Mouse (Mus musculus) CD4-positive, CD25-positive, alpha-beta regulatory T cell, adult 9 weeks (primary cell): ENCODE data around the gene Plgrkt. TPM values are rescaled to one million over a fixed set of nuclear protein-coding genes. Genes with fewer than 3 reads are reported as not detected.

Experiments
- polyA plus RNA-seq: library from polyadenylated mRNA; unstranded; fragments of 100-300 nt; shearing (Covaris generic); gene quantifications from one replicate; pipeline ENCODE4 v1.2.1, GENCODE M21; 2017

The Plgrkt gene
- 301 TPM for polyA plus RNA-seq

DNA sequence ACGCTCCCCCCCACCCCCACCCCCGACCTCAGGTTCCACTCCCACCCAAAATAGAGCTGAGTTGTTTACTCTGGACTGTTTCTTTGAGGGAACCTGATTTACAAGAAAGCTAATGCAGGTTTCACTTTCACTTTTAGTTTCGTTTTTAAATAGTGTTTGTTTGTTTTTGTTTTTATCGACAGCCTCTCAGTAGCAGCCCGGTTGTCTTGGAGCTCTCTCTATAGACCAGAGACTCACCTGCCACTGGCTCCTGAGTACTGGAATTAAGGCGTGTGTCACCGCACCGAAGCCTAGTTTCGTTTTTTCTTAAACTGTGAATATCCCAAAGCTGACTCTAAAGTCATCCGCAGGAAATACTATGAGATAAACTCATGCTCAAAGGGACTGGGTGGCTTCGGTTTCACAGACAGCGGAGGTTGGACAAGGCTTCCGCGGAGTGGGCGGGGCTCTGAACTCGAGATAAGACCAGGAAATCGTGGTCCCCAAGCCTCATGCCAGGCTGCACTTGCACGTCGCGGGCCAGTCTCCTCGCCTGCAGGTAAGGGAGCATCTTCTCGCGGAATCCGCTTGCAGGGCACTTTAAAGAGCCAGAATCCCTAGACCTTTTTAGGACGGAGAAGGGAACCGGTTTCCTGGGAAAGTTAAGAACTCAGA, at the start of gene Plgrkt, which contains the start of gene Cd274:
Gene Plgrkt (minus strand): TSS at position 422 of the 654 bp plus-strand sequence.
Gene Cd274 (plus strand): TSS at position 487 of the 654 bp plus-strand sequence.

DNA sequence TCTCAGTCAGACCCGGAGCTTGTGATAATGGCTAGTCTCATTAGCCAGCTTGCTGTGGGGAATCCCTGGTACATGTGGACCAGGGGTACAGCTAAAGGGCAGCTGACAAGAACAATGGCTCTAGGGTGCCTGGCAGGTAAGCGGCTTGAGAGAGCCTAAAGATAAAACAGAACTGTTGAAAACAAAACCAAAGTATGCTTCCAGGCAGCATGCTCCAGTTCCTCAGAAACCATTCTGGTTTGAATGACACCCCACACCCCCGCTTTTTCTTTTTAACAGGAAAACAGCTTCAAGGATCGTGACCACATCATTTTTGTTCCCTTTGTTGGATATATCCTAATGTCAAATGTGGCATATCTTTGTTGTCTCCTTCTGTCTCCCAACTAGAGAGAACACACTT, 43.4 kb upstream of the Plgrkt start, which contains the start of gene Pdcd1lg2:
Gene Pdcd1lg2 (plus strand): TSS at position 301 of the 400 bp plus-strand sequence.

DNA sequence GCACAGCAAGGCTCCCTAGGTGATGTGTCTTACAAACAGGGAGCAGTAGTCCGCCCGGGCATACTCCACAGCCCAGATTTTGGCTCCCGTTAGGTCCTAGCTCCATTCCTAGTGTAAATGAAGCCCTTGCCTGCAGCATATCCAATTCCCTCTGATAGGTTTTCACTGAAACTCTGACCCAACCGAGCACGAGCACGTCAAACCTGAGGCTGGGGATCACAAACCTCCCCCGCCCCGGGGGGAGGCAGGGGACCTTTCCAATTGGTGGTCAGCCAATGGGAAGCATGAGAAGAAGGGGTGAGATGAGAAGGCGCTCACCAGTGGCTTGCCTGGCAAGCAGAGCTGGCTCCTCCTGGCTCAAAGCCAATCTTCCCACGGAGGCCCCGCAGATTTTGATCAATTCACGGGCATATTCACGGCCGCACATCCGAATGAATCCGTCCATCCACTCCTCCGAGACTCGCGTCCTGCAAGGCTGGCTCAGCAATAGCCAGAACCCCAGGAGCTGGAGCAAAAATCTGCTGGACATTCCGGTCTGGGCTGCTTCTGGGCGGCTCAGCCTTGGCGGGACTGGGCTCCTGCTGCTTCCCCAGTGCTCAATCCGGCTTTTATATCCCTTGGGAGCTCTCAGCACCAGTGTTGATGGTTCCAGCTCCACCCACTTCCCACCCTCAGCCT, 33.0 kb downstream of the Plgrkt start, which contains the start of gene Rln1:
Gene Rln1 (minus strand): TSS at position 603 of the 678 bp plus-strand sequence.

DNA sequence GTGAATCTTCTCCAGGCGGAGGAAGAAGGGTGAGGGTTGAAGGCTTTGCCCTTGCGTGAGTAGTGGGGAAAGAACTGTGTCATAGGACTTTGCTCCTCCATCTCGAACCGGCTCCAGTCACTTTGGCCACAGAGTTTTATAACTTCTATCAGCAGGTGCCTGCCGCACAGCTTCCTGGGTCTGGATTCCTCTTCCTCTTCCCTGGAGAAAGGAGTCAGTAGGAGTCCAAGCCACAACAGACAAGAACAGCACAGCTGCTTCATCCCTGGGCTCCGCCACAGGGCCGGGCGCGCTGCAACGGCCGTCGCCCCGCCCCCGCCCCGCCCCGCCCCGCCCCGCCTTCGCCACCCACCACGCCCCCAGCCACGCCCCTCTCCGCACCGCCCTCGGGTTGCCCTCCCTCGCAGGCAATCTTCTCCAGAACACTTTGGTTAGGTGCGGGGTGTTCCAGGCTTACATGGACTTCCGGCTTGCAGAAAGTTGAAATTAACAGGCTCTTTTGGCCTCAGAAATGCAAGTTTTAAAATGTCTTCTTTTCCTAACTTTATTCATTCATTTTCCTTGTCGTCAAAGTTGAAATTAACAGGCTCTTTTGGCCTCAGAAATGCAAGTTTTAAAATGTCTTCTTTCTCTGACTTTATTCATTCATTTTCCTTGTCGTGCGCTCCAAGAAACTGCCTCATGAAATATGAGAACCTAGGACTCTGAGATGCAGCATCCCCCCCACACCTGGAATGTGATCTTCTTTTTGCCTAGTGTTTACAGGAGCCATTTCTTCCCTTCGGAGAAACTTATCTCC, 41.9 kb downstream of the Plgrkt start, which contains the start of gene Insl6:
Gene Insl6 (minus strand): TSS at position 304 of the 799 bp plus-strand sequence.

Other genes with a start within 250 kb of the Plgrkt start
- gene Jak2, start 115.6 kb downstream of the Plgrkt start, polyA plus RNA-seq: 9.6 TPM
- 26.8 TPM for gene Insl6, start 42.0 kb downstream of the Plgrkt start, polyA plus RNA-seq
- not detected for gene Rln1, start 32.7 kb downstream of the Plgrkt start, polyA plus RNA-seq
- 52.0 TPM for gene Cd274, start 65 bp upstream of the Plgrkt start, polyA plus RNA-seq
- 18.5 TPM for gene Pdcd1lg2, start 43.5 kb upstream of the Plgrkt start, polyA plus RNA-seq
- 1.7 TPM for gene Ric1, start 154.9 kb upstream of the Plgrkt start, polyA plus RNA-seq